Mouse (Mus musculus) activated CD4-positive, CD25-positive, alpha-beta regulatory T cell, adult 4 months (primary cell): ENCODE data around the gene Sipa1l2. TPM values are rescaled to one million over a fixed set of nuclear protein-coding genes. Genes with fewer than 3 reads are reported as not detected.

Experiments
- ATAC-seq: one replicate; pipeline ENCODE4 v1.8.0; 2017
- polyA plus RNA-seq, 2 experiments: library from polyadenylated mRNA; unstranded; fragments of 100-300 nt; shearing (Covaris generic); gene quantifications; one replicate each; pipeline ENCODE4 v1.2.1; 2017

The Sipa1l2 gene
- polyA plus RNA-seq, 2 experiments from 2014 or later, result 1.3 to 2.2 TPM

GRCm38 (mm10) chr8:125391685-125392084 lies 177.9 kb downstream of the Sipa1l2 start:
- no peak for ATAC-seq

- ATAC-seq, result peak; percentile 99
These were observed 178.3 kb downstream of the Sipa1l2 start for GRCm38 (mm10) chr8:125391271-125391670.

GRCm38 (mm10) chr8:125390506-125390895 lies 179.1 kb downstream of the Sipa1l2 start:
- ATAC-seq, result no peak

DNA sequence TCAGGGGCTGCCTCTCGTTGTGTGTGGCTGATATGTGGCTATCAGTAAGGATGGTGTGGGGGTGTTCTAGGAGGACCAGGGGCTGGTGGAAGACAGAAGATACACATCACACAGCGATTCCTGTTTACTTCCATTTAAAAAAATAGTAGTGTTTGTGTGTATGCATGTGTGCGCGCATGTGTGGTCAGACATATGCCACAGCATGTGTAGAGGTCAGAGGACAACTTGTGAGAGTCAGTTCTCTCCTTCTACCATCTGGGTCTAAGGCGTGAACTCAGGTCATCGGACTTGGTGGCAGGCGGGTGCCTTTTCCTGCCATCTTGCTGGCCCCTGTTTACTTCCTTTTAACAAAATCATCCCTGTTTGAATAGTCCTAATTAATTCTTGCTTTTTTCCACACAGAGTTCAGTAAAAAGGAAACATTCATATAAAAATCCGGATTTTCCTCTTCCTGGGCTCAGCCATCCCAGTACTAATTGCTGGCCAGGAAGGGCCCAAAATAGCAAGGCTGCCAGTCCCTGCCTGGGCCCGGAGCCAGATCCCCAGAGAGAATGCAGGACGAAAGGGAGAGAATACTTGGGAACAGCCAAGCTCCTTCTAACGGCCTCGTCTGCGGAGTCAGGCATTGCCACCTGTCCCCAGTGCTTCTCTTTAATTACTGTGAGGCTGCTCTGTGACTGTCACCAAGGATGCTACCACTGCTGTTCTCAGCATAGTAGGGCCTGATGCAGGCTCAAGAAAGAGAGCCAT lies 179.7 kb downstream of the Sipa1l2 start:
- no peak for ATAC-seq

- ATAC-seq, result no peak
These were observed 180.3 kb downstream of the Sipa1l2 start for GRCm38 (mm10) chr8:125389280-125389679.

DNA sequence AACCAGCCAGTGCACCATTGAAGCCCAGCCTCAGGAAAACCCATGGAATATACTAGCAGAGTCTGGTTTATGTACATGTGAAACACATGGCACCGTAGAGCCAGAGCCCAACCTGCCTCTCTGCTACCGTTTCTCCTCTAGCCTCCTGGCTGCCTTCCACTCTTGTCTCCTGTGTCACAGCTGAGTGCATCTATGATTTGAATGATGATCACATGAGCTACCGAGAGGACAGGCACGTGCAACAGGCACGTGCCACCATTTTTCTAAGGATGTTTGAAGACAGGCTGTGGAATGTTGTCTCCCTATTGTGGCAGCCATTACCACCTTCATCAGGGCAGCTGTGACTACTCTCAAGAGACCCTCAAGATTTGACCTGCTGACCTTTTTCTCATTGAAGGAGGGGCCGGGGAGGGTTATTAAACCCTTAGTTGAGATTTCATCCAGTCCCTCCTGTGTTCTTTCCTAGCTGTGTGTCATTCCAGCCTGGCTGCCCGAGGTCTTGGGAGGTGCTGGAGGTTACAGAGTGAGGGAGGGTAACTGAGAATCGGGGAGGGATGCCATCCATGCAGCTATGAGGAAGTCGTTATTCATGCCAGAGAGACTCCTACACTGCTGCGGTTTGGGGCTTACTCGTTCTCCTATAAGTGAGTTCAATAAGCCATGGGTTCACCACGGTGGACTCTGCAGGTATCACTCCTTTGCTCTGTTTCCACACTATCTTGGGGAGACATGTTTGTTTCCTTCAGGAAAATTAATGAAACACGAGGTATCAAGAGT lies 181.0 kb downstream of the Sipa1l2 start:
- ATAC-seq, result no peak

DNA sequence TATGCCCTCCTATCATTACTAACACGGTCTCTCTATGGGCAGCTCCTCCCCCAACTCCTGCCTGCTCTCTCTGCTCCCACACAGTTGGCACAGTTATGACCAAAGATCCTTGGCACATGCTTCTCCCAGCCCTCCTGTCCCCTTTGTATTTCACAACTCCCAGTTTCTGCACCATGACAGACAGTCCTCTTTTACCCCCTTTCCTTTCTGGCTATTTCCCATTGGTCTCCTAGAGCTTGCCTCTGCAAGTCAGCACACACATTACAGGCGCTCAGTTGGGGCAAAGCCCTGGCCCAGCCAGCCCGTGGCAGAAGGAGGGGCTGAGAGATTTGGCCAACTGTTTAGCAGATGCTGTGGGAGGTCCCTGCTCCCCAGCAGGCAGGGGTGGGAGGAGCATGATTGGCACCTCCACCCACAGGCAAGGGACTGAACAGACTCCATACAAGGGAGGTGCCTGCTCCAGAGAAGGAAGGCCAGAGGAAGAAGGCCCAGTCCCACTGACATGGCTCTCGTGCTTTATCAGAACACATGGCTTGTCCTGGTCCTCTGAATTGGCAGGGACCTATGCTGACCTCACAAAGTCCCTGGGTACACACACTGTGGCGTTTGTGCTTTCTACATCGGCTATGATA lies 184.0 kb downstream of the Sipa1l2 start:
- no peak for ATAC-seq

DNA sequence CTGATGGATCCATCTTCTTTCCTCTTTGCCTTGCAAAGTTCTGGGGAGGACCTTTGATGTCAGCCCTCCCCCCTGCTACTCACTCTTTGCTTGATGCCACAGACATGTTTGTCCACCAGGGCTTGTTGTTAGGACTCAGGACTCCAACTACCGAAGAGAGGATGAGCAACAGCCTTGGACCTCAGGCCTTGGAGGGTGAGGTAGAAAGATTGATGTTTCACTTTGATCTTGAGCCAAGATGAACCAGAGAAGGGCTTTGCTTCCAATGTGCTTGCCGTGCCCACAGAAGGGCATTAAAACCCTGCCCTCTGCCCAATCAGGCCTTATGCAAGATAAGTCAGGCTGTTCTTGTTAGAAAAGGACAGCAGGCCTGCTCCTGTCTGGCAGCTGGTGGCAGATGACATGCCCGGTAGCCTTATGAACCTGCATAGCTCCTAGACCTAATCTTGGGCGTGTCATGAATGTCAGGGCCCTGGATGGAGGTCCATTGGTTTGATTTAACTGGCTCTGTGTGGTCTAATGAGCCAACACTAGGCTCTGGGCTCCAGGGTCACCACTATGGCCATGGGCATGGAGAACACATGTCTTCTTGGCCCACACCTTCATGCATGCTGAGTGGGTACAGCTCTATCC lies 184.9 kb downstream of the Sipa1l2 start:
- ATAC-seq, result no peak

GRCm38 (mm10) chr8:125381674-125382073 lies 187.9 kb downstream of the Sipa1l2 start:
- ATAC-seq, result no peak

- ATAC-seq, result no peak
These were observed 189.7 kb downstream of the Sipa1l2 start for GRCm38 (mm10) chr8:125379939-125380338.

- no peak for ATAC-seq
These were observed 190.5 kb downstream of the Sipa1l2 start for GRCm38 (mm10) chr8:125379156-125379555.

DNA sequence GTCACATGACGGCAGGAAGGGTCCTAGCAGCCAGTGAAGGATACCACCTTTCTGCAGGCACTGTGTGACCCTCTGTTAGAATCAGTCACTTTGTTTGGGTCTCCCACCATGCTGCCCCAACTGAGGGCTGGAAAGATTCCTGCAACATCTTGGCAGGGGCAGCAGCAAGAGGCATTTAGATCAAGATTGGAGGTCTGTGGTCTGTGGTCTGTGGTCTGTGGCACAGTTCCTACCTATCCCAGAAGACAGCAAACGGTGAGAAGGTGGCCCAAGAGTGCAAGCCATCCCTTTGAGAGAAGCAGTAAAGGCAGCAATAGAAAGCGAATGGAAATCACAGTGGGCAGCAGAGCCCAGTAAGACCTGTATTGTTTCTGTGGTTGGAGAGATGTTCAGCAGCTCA lies 191.9 kb downstream of the Sipa1l2 start:
- no peak for ATAC-seq

DNA sequence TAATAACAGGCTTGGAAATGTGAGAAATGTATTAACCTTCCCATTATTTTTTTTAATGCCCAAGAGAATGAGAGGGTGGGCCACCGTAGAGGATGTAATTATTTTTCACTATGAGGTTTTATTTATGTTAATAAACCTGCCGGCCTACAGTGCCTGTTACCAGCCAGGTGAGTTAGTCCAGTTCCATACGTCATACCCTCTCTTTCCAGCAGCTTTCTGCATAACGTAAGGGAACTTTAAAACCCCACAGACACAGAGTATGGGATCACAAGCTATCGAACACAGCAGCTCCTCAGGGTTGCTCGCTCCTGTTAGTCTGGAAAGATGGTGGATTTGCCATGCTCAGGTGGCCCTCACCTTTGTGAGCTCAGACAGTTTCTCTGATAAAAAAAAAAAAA lies 193.2 kb downstream of the Sipa1l2 start:
- ATAC-seq, result no peak

- no peak for ATAC-seq
These were observed 193.8 kb downstream of the Sipa1l2 start for GRCm38 (mm10) chr8:125375659-125376447.

- ATAC-seq, result no peak
These were observed 197.0 kb downstream of the Sipa1l2 start for GRCm38 (mm10) chr8:125372596-125372995.

- no peak for ATAC-seq
These were observed 199.9 kb downstream of the Sipa1l2 start for GRCm38 (mm10) chr8:125369491-125370236.

- ATAC-seq, result no peak
These were observed 201.1 kb downstream of the Sipa1l2 start for GRCm38 (mm10) chr8:125368341-125369035.
